Mouse (Mus musculus) gastrocnemius, postnatal 25 days (tissue): ENCODE results near the gene Lpp. TPM values are rescaled to one million over a fixed set of nuclear protein-coding genes. Genes with fewer than 3 reads are reported as not detected.

Source experiments
- DNase-seq: peaks from one replicate; pipeline ENCODE4 v3.0.0; 2022
- total RNA-seq, 2 experiments: library from RNA; stranded (reverse); gene quantifications; 1 replicate in 1 of 2; 2 replicates in 1 of 2; pipeline ENCODE4 v1.2.3; 2021

The Lpp gene
- total RNA-seq, 2 experiments from 2014 or later: 21.7 to 23.8 TPM

GRCm38 (mm10) chr16:24628779-24629178, 235.5 kb downstream of the Lpp start:
- DNase-seq: no peak

DNA sequence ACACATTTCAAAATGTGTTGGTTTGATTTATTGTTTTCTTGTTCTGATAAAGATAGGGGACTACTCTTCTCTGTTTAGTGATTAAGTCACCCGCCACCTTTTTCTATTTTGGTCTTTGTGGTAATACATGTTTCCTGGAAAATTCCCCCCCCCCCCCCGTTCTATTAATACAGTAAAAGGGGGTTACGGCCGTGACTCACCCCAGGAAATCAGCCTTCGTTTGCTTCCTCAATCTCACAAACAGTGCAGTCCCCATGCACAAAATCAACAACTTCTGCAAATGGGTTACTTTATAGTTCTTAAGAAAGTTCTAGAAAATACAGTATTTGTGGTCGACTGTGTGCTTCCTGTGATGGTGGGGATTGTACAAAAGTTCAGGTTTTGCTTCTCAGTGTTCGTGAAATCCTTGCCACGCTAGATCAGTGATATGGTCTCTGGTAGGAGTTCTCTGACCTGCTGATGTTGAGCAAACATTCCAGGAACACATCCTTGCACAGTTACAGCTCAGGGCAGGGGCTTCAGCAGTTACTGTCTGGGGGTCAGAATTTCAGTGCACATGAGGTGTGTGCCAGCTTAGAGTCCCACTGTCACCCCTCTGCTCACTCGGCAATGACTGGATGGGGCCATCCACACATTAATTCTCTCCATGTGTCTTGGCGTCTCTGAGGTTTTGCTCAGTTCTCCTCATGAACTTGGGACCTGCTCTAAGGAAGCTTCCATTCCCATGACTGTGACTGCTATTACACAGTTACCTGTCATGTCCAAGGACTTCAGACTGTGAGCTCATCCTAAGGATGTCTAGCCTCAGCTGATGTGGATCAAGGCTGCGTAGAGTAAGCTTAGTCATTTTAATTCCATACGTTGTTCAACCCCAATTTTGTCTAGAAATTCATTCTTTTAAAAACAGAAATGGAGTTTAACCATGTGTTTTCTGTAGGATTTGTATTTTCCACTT, 236.2 kb downstream of the Lpp start:
- no peak for DNase-seq

- DNase-seq: no peak
These were observed 242.1 kb downstream of the Lpp start for GRCm38 (mm10) chr16:24635381-24635919.

DNA sequence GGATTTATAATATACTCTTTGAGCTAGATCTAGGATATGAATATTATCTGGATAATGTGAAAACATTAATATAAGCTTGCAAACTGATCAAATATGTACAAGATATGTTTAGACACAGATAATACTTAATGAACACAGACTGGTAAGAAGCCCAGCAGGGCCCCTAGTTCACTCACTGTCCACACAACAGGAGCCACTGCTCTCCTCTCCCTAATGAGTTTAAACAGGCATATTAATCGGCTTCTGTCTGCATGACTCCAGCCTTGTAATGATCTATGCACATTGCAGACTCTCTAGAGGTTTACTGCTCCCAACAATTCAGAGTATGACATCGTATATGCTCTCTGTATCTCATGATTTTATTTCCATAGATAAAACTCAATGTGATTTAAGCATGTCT, 243.6 kb downstream of the Lpp start:
- no peak for DNase-seq

DNA sequence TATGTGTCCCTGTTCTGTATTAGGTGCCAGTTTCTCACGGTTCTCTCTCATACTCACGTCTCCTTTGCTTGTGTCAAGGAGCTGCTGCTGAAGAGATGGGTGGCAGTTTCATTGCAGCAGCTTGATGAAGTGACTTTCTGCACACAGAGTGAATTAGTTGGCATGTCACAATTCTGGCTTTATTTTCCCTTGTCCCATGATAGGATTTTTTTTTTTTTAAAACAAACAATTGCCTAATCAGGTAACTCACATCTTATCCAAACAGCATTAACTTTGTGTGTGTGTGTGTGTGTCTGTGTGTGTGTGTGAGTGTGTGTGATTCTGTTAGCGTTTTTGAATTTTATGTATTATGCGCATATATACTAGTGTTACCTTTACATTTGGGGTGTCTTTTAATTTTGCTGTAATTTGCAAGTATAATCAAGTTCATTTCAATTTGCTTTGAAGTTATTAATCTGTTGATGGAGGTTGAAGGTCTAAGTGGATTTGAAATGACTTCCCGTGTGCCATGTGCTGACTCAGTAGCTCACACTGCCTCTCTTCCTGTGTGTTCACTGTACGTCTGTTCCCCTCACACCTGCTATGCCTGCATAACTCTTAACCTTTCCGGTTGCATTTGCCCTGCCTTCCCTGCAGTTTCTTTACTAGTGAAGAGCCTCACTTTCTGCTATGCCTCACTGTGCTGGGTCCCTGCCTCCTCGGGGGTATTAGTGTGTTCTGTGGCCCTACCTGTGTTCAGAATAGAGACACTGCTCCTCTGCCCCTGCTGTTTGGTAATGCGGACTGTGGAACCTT, 247.9 kb downstream of the Lpp start:
- no peak for DNase-seq

DNA sequence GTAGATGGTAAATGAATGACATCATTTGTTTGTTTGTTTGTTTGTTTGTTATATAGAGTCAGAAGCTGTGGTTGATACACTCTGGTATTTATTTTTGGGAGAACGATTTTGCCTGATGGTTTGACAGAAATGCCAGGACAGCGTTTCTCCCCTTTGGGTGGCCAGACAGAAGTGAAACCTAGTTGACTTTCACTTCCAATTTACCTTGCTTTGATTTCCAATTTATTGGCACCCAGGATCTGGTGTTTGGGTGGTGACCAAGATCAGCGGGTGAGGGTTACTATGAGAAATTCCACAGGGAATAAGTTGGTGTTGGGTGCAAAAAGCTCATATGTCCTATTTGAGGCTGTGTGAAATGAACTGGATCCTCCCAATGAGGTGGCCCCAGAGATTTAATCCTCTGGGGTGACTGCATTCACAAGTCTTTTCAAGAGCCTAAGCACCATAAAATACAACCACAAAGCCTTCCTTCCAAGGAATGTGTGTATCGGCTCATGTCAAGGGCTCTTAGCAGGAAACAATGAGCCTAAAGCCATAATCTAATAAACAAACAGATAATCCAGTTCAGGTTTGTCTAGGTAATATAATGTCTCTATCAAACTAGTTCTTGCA, 249.8 kb downstream of the Lpp start:
- DNase-seq: no peak

DNA sequence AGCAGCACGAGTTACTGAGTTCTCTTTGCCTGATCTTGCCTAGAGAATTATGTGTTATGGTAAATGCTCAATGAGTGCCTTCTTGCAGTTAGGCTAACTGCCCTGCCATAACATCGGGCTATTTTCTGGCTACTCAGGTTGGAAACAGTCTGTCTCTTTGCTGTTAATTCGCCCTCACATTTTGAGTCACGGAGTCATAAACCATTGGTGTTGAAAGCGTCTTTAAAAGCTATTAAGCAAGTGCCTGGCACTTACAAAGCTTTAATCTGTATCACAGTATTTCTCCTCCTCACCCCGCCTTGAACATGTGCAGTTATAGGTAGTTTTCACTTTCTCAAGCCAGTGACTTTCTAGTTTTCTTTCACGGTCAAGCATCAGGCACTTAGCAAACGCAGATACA, 250.8 kb downstream of the Lpp start:
- DNase-seq: no peak

GRCm38 (mm10) chr16:24644760-24645406, 251.6 kb downstream of the Lpp start:
- no peak for DNase-seq

DNA sequence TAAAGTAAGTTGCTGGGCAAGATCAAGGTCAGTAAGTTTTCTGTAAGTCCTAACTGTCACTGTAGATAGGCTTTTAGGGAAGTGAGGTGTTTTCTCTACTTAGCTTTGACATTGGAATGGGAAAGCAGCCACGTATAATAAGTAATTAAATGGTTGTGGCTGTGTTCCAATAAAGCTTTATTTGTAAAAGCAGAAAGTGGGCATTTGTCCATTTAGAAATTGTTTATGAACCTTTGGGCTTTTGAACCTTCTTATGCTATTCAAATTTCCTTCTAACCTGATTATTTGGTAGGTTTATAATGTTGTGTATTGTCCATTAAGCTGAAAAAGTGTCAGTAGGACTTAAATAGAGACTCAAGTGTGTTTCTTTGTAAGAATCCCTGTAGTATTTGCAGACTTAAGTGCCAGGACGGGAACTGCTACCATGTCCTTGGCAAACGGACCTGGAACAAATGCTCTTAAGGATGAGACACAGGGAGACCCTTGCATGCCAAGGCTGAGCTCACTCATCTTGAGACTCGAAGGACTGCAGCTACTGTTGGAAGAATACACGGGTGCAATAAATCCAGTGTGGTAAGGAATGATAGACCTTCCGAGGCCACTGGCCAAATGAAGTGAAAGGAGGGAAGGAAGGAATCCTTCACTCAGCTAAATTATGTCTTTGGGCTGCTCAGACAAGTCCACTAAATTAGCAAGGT, 252.7 kb downstream of the Lpp start:
- DNase-seq: peak; percentile 41

DNA sequence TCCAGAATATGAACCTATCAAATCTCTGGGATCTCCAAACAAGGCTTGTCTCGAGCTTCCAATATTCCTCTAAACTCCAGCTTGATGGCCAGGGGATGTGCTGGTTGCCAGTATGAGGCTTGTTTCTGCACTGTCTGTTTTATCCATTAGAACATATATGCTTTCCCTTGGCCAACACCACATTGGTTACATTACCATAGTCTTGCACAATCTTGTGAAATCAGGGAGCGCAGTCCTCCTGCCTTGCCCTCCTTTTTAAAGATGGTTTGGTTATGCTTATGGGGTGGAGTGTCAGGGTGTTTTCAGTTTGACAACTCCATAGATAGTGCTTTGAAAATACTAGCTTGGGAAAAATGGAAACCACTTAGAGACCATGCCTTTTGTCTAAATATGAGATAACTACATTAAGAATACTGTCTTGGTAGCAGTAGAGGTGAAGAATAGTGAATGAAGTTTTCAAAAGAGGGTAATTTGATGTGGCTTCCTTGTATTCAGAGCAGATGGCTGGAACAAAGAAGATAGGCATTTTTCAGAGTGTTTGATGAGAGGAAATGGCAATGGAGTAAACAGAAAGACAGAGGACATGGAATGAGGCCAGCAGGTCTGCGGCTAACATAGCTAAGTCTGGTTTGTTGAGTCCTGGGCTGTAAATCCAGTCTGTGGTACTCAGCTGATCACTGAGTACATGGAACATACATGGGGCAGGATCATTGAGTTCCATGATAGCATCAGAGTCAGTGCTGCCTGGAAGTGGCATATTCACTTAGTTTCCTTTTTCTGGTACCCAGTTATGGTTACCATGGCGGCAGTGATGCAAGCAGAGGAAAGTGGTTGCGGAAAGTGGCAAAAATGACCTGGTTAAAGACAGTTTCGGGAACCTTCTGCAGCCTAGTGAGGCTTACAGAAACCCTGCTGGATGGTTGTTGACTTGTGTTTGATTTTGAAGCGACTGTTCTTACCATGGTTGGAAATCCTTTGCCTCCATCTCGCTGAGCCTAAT, 258.6 kb downstream of the Lpp start:
- DNase-seq: no peak

- DNase-seq: peak; percentile 6
These were observed 259.7 kb downstream of the Lpp start for GRCm38 (mm10) chr16:24653041-24653440.

DNA sequence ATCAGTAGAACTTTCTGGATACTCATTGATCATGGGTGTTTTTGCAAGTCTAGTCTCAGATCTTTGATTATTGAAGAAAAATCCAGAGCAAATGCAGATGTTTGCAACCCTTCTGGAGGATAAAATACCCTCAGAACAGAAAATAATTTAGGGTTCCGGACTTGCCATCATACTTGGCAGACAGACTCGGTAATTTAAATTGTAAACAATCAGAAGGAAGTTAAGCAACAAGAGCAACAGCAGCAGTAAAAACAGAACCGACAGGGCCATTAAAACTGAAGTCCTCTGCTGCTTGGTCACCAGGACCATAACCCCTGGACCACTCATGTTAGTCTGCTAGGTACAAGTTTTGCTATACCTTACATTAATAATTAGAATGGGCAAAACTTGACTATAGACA, 261.8 kb downstream of the Lpp start:
- DNase-seq: no peak

DNA sequence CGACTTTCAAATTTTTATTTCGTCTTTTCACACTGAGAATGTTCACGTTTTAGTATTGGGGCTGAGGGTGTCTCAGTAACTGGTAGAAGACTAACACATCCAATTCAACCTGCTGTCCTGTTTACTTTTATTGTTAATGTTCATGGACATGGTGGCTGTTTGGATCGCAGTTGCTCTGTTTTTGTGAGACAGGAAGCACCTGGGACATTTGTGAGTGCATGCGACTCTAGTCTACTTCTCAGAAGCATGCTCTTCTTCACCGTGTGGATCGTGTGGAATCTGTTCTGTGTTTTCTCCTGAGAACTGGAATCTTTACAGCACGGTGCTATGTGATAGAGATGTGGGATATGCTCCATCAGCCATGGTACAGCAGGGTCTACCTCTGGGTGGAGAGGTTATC, 262.7 kb downstream of the Lpp start:
- no peak for DNase-seq

DNA sequence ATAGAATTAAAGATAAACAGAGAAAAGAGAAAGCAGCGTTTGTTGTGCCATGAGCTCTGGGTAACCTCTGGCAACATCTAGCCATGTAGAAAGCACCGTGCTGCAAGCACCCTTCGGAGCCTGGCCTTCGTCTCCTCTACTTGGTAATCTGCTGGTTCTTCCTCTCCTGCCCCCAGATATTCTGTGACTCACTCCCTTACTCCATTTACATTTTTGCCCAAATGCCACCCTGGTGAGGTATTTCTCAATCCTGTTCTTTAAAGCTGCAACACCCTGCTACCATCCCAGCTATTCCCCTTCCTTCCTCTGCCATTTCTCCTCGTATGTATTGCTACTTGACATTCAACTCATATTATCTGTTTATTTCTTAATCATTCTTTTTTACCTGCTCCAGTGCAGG, 263.4 kb downstream of the Lpp start:
- no peak for DNase-seq

DNA sequence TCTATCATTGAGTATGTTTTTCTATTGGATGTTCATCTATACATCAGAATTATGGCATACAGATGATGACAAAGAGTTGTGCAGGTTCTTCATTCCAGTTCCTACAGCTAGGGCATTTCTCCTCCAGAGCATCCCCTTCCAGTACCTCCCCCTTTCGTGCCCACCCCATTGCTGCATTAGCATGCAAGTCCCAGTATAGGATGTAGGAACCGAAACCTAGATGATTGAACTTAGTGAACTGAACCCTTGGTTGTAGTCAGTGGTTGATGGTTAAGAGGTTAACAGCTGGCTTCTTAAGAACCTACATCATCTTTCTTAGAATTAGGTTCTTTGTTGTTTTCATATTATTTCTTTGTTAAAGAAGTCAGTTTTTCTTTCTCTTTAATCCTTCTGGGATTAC, 265.7 kb downstream of the Lpp start:
- no peak for DNase-seq

- DNase-seq: no peak
These were observed 270.8 kb downstream of the Lpp start for GRCm38 (mm10) chr16:24664131-24664530.

DNA sequence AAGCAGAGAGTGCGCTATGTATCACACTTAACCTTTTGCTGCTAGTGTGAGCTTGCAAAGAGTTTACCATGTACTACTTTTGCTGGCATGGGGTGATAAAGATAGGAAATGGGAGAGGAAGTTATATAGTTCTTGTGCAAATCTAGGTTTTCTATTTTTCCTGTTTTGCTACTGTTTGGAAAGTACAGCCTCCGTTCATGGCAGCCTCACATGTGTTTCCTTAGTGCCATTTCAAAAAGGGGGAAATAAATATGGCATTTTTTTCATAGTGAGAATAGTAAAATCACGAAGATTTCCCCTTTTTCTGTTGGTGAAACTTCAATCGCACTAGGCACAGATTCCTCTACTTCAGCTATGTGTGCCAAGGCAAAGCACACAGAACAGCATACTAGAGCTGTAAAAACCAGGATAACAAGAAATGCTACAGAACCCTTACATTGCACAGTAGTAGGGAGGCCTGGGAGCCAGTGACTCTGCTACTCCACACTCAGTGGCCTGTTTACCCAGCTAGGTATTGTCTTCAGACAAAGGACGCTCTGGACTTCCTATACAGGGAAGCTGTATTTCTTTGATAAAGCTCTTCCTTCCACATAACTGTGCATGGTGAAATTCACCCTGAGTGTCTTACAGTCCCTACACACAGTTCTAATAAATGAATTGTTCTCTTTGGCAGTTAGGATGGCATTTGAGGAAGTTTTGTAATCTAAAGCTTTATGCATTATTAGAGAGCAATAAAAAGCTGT, 276.6 kb downstream of the Lpp start:
- no peak for DNase-seq

DNA sequence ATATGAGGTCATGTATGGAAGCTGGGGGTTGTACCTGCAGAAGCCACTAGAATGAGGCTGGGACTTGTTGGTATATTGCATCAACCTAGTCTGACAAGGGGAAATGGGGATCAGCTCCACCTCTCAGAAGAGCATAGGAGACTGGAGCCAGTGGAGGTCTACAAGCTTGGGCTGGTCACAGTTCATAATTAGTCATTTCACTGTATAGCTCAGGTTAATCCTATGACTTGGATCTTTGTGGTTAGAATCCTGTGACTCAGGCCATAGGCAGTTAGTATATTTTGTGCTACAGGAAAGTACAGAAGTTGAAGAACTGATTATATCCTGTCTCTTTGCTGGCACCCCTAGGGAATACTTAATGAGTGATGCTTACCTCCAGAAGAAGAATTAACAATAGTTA, 285.6 kb downstream of the Lpp start:
- DNase-seq: no peak

GRCm38 (mm10) chr16:24695062-24695461, 301.8 kb downstream of the Lpp start:
- DNase-seq: no peak
